Mouse (Mus musculus) central nervous system, embryonic 11.5 days (tissue): ENCODE measurements around the gene Tigar. TPM values are rescaled to one million over a fixed set of nuclear protein-coding genes. Genes with fewer than 3 reads are reported as not detected.

Experiments used
- polyA plus RNA-seq: library from polyadenylated mRNA; depleted of rRNA; stranded (reverse); fragments of >200 nt; gene quantifications from 2 replicates; pipeline ENCODE4 v1.2.3, GENCODE M21; 2012; rRNA removed

Gene Tigar
- 8.6 and 13.2 TPM in 2 replicates for polyA plus RNA-seq

GRCm38 (mm10) chr6:127109402-127109930 lies at the start of gene Tigar:
Gene Tigar (minus strand): TSS chr6:127109557.

GRCm38 (mm10) chr6:127152106-127152951 lies 43.0 kb upstream of the Tigar start, which contains the start of gene Ccnd2:
Gene Ccnd2 (minus strand): TSS chr6:127152193.

GRCm38 (mm10) chr6:127072817-127073216 lies 36.5 kb downstream of the Tigar start, which contains the start of gene Fgf23:
Gene Fgf23 (plus strand): TSS chr6:127072902.

Other genes with a start within 250 kb of the Tigar start
- gene Dyrk4, start 187.7 kb downstream of the Tigar start, polyA plus RNA-seq, result 0.10 and 0.11 TPM in 2 replicates
- 78.5 and 92.5 TPM in 2 replicates for gene Rad51ap1, start 170.0 kb downstream of the Tigar start, polyA plus RNA-seq
- gene D6Wsu163e, start 169.6 kb downstream of the Tigar start, polyA plus RNA-seq, result 15.4 and 15.9 TPM in 2 replicates
- gene Fgf6, start 94.0 kb downstream of the Tigar start, polyA plus RNA-seq, result 0.01 and 0.29 TPM in 2 replicates
- 0.31 and 0.32 TPM in 2 replicates for gene Fgf23, start 36.7 kb downstream of the Tigar start, polyA plus RNA-seq
- gene Ccnd2, start 42.6 kb upstream of the Tigar start, polyA plus RNA-seq, result 229 and 455 TPM in 2 replicates